Mouse (Mus musculus) testis, adult 2 months (tissue): ENCODE data around the gene Olfr905. TPM values are rescaled to one million over a fixed set of nuclear protein-coding genes. Genes with fewer than 3 reads are reported as not detected.

Source experiments
- H3K27ac ChIP-seq: fragments of 200-500 bp; 2 replicates; pipeline ENCODE4 v1.5.1; 2012; ENCODE audit warnings: low read depth, low read length; ENCODE audit not compliant: control insufficient read depth, insufficient read depth
- H3K27me3 ChIP-seq: fragments of 200-500 bp; 2 replicates; pipeline ENCODE4 v1.6.1; 2012; ENCODE audit warnings: mild to moderate bottlenecking, low read length, moderate library complexity; ENCODE audit not compliant: control insufficient read depth, insufficient read depth
- H3K36me3 ChIP-seq: fragments of 200-500 bp; 2 replicates; pipeline ENCODE4 v1.6.1; 2012; ENCODE audit warnings: mild to moderate bottlenecking, low read length; ENCODE audit not compliant: control insufficient read depth, insufficient read depth
- H3K4me1 ChIP-seq: fragments of 200-500 bp; 2 replicates; pipeline ENCODE4 v1.6.1; 2012; ENCODE audit warnings: low read length; ENCODE audit not compliant: control insufficient read depth, insufficient read depth
- H3K4me3 ChIP-seq: fragments of 200-500 bp; 2 replicates; pipeline ENCODE4 v1.5.1; 2012; ENCODE audit warnings: low read depth, mild to moderate bottlenecking, low read length, moderate library complexity, mixed read lengths; ENCODE audit not compliant: control insufficient read depth
- CTCF ChIP-seq: fragments of 200-500 bp; IDR thresholded peaks from 2 replicates; pipeline ENCODE4 v1.5.1; 2012; ENCODE audit warnings: low read depth, mild to moderate bottlenecking, inconsistent platforms, low read length, moderate library complexity; ENCODE audit not compliant: control insufficient read depth, insufficient read depth, insufficient replicate concordance
- POLR2A ChIP-seq: fragments of 200-500 bp; IDR thresholded peaks from 2 replicates; pipeline ENCODE4 v1.6.1; 2012; ENCODE audit warnings: low read depth, mild to moderate bottlenecking, inconsistent platforms, low read length, moderate library complexity; ENCODE audit not compliant: control insufficient read depth
- polyA plus RNA-seq: library from polyadenylated mRNA; depleted of rRNA; stranded (reverse); fragments of >200 nt; gene quantifications from 2 replicates; pipeline ENCODE4 v1.2.3, GENCODE M21; 2012; rRNA removed

Olfr905 gene
- polyA plus RNA-seq, 1 experiment: not detected

DNA sequence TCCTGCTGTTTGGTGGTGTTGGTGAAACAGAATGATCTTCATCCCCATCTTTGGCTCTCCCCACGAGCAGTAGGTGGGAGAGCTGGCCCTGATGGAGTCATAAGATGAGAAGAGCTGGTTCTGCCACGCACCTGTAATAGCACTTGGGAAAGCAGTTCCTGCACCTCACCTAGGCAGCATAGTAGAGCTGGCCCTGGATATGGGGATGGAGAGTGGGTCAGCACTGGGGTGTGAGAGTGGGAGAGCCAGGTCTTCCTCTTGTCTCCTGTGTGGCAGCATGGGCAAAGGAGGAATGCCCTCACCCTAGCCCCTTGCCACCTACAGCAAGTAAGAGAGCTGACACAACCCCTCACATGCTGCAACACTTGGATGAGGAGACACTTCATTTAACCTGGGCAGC, 41.4 kb downstream of the Olfr905 start:
- Histone ChIP-seq H3K4me3 (no peak overlapping the region), H3K36me3 (no peaks in the 10 kb centered on the region), H3K27ac (no peak overlapping the region), H3K27me3 (no peaks in the 10 kb centered on the region), H3K4me1 (no peaks in the 10 kb centered on the region)
- TF ChIP-seq CTCF: no peak
- no peak for TF ChIP-seq POLR2A

DNA sequence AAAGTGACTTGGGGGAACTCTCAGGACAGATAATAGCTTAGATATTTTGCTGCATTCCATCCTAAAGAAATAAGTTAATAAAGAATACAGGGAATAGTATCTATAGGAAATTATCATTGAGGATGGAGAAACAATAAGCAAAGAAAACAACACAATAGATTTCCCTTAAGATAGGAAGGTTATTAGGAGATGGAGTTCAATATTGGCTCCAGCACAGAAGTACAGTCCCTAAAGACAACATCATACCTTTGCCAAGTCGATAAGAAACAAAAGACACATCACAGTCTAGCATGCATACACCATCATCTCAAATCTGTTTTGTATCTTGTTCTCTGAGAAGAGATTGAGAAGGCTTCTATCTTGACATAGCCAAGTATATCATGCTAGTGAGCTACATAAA, 50.4 kb downstream of the Olfr905 start, which contains the start of gene Olfr911-ps1:
Olfr911-ps1 (plus strand) TSS at position 301 of the 400 bp plus-strand sequence.
- TF ChIP-seq CTCF (no peak), POLR2A (no peak)
- no peak within 1 kb of the TSS for H3K4me3 ChIP-seq

More for the DNA sequence above, 50.4 kb downstream of the Olfr905 start, which contains the start of gene Olfr911-ps1:
- H3K36me3 ChIP-seq: no peaks in the 10 kb centered on the region
- no peaks in the 10 kb centered on the region for H3K27me3 ChIP-seq
- no peaks in the 10 kb centered on the region for H3K4me1 ChIP-seq
- H3K27ac ChIP-seq: no peak within 1 kb of the TSS

Other genes with a start within 250 kb of the Olfr905 start
- not detected in 2 replicates for gene Olfr143, start 218.3 kb upstream of the Olfr905 start, polyA plus RNA-seq
- not detected in 2 replicates for gene Olfr895, start 203.3 kb upstream of the Olfr905 start, polyA plus RNA-seq
- 0.16 and 0.18 TPM in 2 replicates for gene Olfr896-ps1, start 180.0 kb upstream of the Olfr905 start, polyA plus RNA-seq
- 0.04 and 0.12 TPM in 2 replicates for gene Olfr25, start 142.0 kb upstream of the Olfr905 start, polyA plus RNA-seq
- 0.25 TPM in 1 of 2 replicates, not detected in the other for gene Olfr898, start 122.7 kb upstream of the Olfr905 start, polyA plus RNA-seq
- not detected in 2 replicates for gene Olfr250, start 104.2 kb upstream of the Olfr905 start, polyA plus RNA-seq
- gene Olfr251, start 94.0 kb upstream of the Olfr905 start, polyA plus RNA-seq: not detected in 2 replicates
- not detected in 2 replicates for gene Olfr147, start 69.4 kb upstream of the Olfr905 start, polyA plus RNA-seq
- not detected in 2 replicates for gene Olfr901, start 41.7 kb upstream of the Olfr905 start, polyA plus RNA-seq
- not detected in 2 replicates for gene Olfr902, start 23.5 kb upstream of the Olfr905 start, polyA plus RNA-seq
- not detected in 2 replicates for gene Olfr904, start 8.0 kb upstream of the Olfr905 start, polyA plus RNA-seq
- not detected in 2 replicates for gene Olfr906, start 16.0 kb downstream of the Olfr905 start, polyA plus RNA-seq
- not detected in 2 replicates for gene Olfr907, start 24.7 kb downstream of the Olfr905 start, polyA plus RNA-seq
- not detected in 2 replicates for gene Olfr911-ps1, start 50.5 kb downstream of the Olfr905 start, polyA plus RNA-seq
- gene Olfr910, start 66.7 kb downstream of the Olfr905 start, polyA plus RNA-seq: not detected in 2 replicates
- gene Olfr912, start 109.1 kb downstream of the Olfr905 start, polyA plus RNA-seq: not detected in 2 replicates
- not detected in 2 replicates for gene Olfr913, start 121.7 kb downstream of the Olfr905 start, polyA plus RNA-seq
- gene Olfr914, start 134.0 kb downstream of the Olfr905 start, polyA plus RNA-seq: not detected in 2 replicates
- gene Olfr916, start 188.8 kb downstream of the Olfr905 start, polyA plus RNA-seq: not detected in 2 replicates
- gene Olfr917, start 194.7 kb downstream of the Olfr905 start, polyA plus RNA-seq: not detected in 2 replicates
- not detected in 2 replicates for gene Olfr918, start 203.5 kb downstream of the Olfr905 start, polyA plus RNA-seq
- gene Olfr919, start 232.6 kb downstream of the Olfr905 start, polyA plus RNA-seq: not detected in 2 replicates
- 1.5 and 2.4 TPM in 2 replicates for gene Vwa5a, start 247.2 kb downstream of the Olfr905 start, polyA plus RNA-seq